Mouse (Mus musculus) small intestine, adult 2 months (tissue): ENCODE data around the gene Gm21915.

Experiments used
- CTCF ChIP-seq: fragments of 200-500 bp; IDR thresholded peaks from 2 replicates; pipeline ENCODE4 v1.5.1; 2012; ENCODE audit warnings: low read depth, mild to moderate bottlenecking, control low read depth, inconsistent platforms, low read length, moderate library complexity, mixed read lengths; ENCODE audit not compliant: insufficient replicate concordance, insufficient read length; ENCODE audit errors: extremely low read depth
- POLR2A ChIP-seq: fragments of 200-500 bp; IDR thresholded peaks from 2 replicates; pipeline ENCODE4 v1.6.1; 2012; ENCODE audit warnings: low read depth, mild to moderate bottlenecking, control low read depth, inconsistent platforms, low read length, moderate library complexity

DNA sequence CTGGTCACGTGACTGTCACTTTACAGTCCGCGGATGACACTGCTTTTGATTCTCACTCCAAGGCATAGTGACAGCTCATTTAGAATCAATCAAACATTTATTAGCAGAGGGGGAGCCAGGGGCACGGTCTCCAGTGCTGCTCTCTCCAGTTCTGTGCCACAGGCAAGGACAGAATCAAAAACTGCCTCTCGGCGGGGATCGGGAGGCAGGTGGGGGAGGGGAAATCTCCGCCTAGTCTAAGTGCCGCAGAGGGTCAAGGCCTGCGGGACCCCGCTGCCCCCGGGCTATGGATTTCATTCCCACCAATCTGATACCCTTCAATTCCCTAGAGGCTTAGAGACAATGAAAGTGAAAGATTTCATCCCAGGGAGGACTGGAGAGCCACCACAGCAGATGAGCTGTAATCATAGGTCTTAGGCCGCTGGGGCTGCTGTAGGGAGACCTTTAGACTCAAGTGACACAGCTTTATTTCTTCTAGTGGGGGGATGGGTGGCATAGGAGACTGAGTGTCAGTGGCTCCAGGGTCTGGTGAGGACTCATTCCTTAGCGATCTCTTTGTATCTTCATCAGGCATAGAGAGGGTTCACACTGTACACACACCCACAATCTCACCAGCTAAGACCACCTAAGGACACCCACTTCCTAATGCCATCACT, 31.9 kb upstream of the Gm21915 start:
- TF ChIP-seq CTCF (no peak), POLR2A (no peak)
